Mouse (Mus musculus) retina, adult 2 months (tissue): ENCODE results near the gene Fbxo34.

Source experiments
- DNase-seq: peaks from one replicate; pipeline ENCODE4 v3.0.0-alpha.2; 2012; ENCODE audit warnings: low read depth, low spot score

Fbxo34 gene

GRCm38 (mm10) chr14:47472743-47473546 lies 22.7 kb downstream of the Fbxo34 start:
- DNase-seq: no peak

- DNase-seq: no peak
These were observed 23.7 kb downstream of the Fbxo34 start for GRCm38 (mm10) chr14:47473891-47474290.

- no peak for DNase-seq
These were observed 24.5 kb downstream of the Fbxo34 start for GRCm38 (mm10) chr14:47474571-47475254.

- no peak for DNase-seq
These were observed 26.0 kb downstream of the Fbxo34 start for GRCm38 (mm10) chr14:47476266-47476665.

GRCm38 (mm10) chr14:47477711-47478110 lies 27.5 kb downstream of the Fbxo34 start:
- DNase-seq: no peak

GRCm38 (mm10) chr14:47482200-47482599 lies 32.0 kb downstream of the Fbxo34 start:
- DNase-seq: no peak

- no peak for DNase-seq
These were observed 32.9 kb downstream of the Fbxo34 start for GRCm38 (mm10) chr14:47483099-47483498.

GRCm38 (mm10) chr14:47488732-47489131 lies 38.5 kb downstream of the Fbxo34 start:
- DNase-seq: no peak

GRCm38 (mm10) chr14:47489310-47490097 lies 39.3 kb downstream of the Fbxo34 start:
- DNase-seq: no peak

GRCm38 (mm10) chr14:47490732-47491131 lies 40.5 kb downstream of the Fbxo34 start:
- no peak for DNase-seq

- DNase-seq: no peak
These were observed 43.6 kb downstream of the Fbxo34 start for GRCm38 (mm10) chr14:47493592-47494361.

GRCm38 (mm10) chr14:47495951-47496350 lies 45.7 kb downstream of the Fbxo34 start:
- no peak for DNase-seq

- DNase-seq: no peak
These were observed 46.9 kb downstream of the Fbxo34 start for GRCm38 (mm10) chr14:47497166-47497565.

- DNase-seq: no peak
These were observed 48.4 kb downstream of the Fbxo34 start for GRCm38 (mm10) chr14:47498632-47499031.

GRCm38 (mm10) chr14:47504036-47504435 lies 53.8 kb downstream of the Fbxo34 start:
- DNase-seq: no peak

- DNase-seq: no peak
These were observed 56.5 kb downstream of the Fbxo34 start for GRCm38 (mm10) chr14:47506676-47507075.

GRCm38 (mm10) chr14:47508035-47508434 lies 57.8 kb downstream of the Fbxo34 start:
- DNase-seq: no peak

- DNase-seq: no peak
These were observed 60.0 kb downstream of the Fbxo34 start for GRCm38 (mm10) chr14:47510244-47510643.

GRCm38 (mm10) chr14:47513606-47514005 lies 63.4 kb downstream of the Fbxo34 start:
- DNase-seq: no peak

GRCm38 (mm10) chr14:47514816-47515453 lies 64.7 kb downstream of the Fbxo34 start:
- no peak for DNase-seq

GRCm38 (mm10) chr14:47515636-47516035 lies 65.4 kb downstream of the Fbxo34 start:
- no peak for DNase-seq
